Mouse (Mus musculus) erythroid progenitor cell, adult 5-6 weeks (primary cell): Measurements from ENCODE around the gene Ilkap. TPM values are rescaled to one million over a fixed set of nuclear protein-coding genes. Genes with fewer than 3 reads are reported as not detected.

ENCODE experiments used
- total RNA-seq, 2 experiments: library from RNA; stranded (forward) in 1 of 2; stranded (reverse) in 1 of 2; fragments of 150-400 nt in 1 of 2; fragments of 186-747, 209-891 nt in 1 of 2; gene quantifications; 2 replicates each; pipeline versions ENCODE4 v1.2.3 to v1.2.4; 2015 to 2017; ENCODE audit warnings: low replicate concordance in 2 of 2

Ilkap gene
- total RNA-seq, 2 experiments from 2014 or later: 82.2 to 101 TPM

Other genes starting within 250 kb of the Ilkap start
- 13.0 and 15.9 TPM in 2 replicates for gene Ramp1, start 219.0 kb downstream of the Ilkap start, total RNA-seq (2015; ENCODE audit: low replicate concordance)
- 5.4 and 10.9 TPM in 2 replicates for gene Ramp1, start 219.0 kb downstream of the Ilkap start, total RNA-seq (2017; ENCODE audit: low replicate concordance)
- 46.9 and 60.8 TPM in 2 replicates for gene Ube2f, start 148.5 kb downstream of the Ilkap start, total RNA-seq (2015; ENCODE audit: low replicate concordance)
- gene Ube2f, start 148.5 kb downstream of the Ilkap start, total RNA-seq (2017; ENCODE audit: low replicate concordance): 11.9 and 48.8 TPM in 2 replicates
- gene Scly, start 100.5 kb downstream of the Ilkap start, total RNA-seq (2015; ENCODE audit: low replicate concordance): 27.0 and 42.3 TPM in 2 replicates
- 39.7 and 51.1 TPM in 2 replicates for gene Scly, start 100.5 kb downstream of the Ilkap start, total RNA-seq (2017; ENCODE audit: low replicate concordance)
- 1.4 TPM in 1 of 2 replicates, not detected in the other for gene Espnl, start 76.7 kb downstream of the Ilkap start, total RNA-seq (2015; ENCODE audit: low replicate concordance)
- not detected in 2 replicates for gene Espnl, start 76.7 kb downstream of the Ilkap start, total RNA-seq (2017; ENCODE audit: low replicate concordance)
- not detected in 2 replicates for gene Klhl30, start 47.8 kb downstream of the Ilkap start, total RNA-seq (2015; ENCODE audit: low replicate concordance)
- not detected in 2 replicates for gene Klhl30, start 47.8 kb downstream of the Ilkap start, total RNA-seq (2017; ENCODE audit: low replicate concordance)
- 5.4 and 16.9 TPM in 2 replicates for gene Erfe, start 32.4 kb downstream of the Ilkap start, total RNA-seq (2015; ENCODE audit: low replicate concordance)
- 2.8 and 3.1 TPM in 2 replicates for gene Erfe, start 32.4 kb downstream of the Ilkap start, total RNA-seq (2017; ENCODE audit: low replicate concordance)
- 1.7 and 11.2 TPM in 2 replicates for gene Hes6, start 15.2 kb upstream of the Ilkap start, total RNA-seq (2015; ENCODE audit: low replicate concordance)
- gene Hes6, start 15.2 kb upstream of the Ilkap start, total RNA-seq (2017; ENCODE audit: low replicate concordance): 3.5 and 4.6 TPM in 2 replicates
- gene Per2, start 60.5 kb upstream of the Ilkap start, total RNA-seq (2015; ENCODE audit: low replicate concordance): 0.72 and 1.3 TPM in 2 replicates
- 0.45 and 0.90 TPM in 2 replicates for gene Per2, start 60.5 kb upstream of the Ilkap start, total RNA-seq (2017; ENCODE audit: low replicate concordance)
- 0.84 and 3.6 TPM in 2 replicates for gene Traf3ip1, start 95.8 kb upstream of the Ilkap start, total RNA-seq (2015; ENCODE audit: low replicate concordance)
- 2.0 and 6.9 TPM in 2 replicates for gene Traf3ip1, start 95.8 kb upstream of the Ilkap start, total RNA-seq (2017; ENCODE audit: low replicate concordance)
- gene Asb1, start 141.7 kb upstream of the Ilkap start, total RNA-seq (2015; ENCODE audit: low replicate concordance): 68.7 and 97.7 TPM in 2 replicates
- 126 and 169 TPM in 2 replicates for gene Asb1, start 141.7 kb upstream of the Ilkap start, total RNA-seq (2017; ENCODE audit: low replicate concordance)